Mouse (Mus musculus): ENCODE measurements around the gene Zbtb3. TPM values are rescaled to one million over a fixed set of nuclear protein-coding genes. Genes with fewer than 3 reads are reported as not detected.

Gene Zbtb3
- polyA plus RNA-seq, 1 experiment from 2014 or later, result 4.1 TPM

DNA sequence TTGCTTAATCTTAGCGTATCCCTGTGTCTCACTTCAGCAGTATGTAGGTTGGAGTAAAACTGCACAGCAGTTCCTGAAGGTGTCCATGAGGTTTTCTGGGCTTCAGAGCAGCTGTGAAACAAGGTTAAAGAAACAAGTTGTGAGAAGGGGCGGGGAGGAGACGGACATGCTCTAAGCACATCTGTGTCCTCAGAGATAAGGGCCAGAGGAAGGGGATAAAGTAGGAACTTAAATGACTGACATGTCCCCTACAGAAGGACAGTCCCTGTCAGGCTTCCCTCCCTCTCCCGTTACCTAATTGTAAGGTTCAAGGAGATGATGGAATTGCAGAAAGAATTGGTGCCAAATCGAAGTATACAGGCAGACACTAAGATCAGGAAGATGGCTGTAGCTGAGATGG is 29.4 kb upstream of the Zbtb3 start:
- 75% methylated on average over 5 of the region's 5 CpGs for WGBS
- Histone ChIP-seq H3K9ac (ENCODE audit: low read depth, low read length) (peak overlapping the region; percentile 97), H3K27ac (ENCODE audit: low read length) (0 out of 2 replicates have a peak overlapping the region, but pooled peaks have one; percentile 50), H3K4me1 (ENCODE audit: control insufficient read depth, insufficient read depth, low read length) (peaks cover 21% of the 10 kb centered on the region), H3K4me3 (ENCODE audit: low read length) (peak overlapping the region; percentile 89), H3K4me2 (ENCODE audit: low read depth, low read length) (peak overlapping the region; percentile 95), H3K36me3 (ENCODE audit: control insufficient read depth, insufficient read depth, low read length) (0 out of 2 replicates have a peak, but pooled peaks cover 5% of the 10 kb centered on the region), H3K27me3 (replicated peaks; ENCODE audit: control insufficient read depth, insufficient read depth, low read length) (no peaks in the 10 kb centered on the region), H3K9me3 (ENCODE audit: control insufficient read depth, low read length) (no peaks in the 10 kb centered on the region)
- no peak for ATAC-seq

DNA sequence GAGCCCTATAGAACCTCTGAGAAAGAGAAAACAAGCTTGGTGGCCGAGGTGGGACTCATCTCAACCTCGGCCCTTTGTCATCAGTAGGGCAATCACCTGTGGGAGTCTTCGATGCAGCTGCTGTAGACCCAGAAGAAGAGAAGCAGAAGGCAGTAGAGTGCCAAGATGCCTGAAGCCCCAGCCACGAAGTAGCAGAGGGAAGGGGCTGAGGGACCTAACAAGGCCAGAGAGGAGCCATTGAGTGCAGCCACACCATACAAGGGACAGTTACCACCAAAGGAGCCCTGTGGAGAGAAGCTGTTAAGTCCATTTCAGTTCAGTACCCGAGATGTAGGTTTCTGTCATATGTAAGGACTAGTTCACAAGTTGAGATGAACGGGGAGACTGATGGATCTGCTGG is 28.9 kb upstream of the Zbtb3 start:
- peak overlapping the region; percentile 97 for H3K9ac ChIP-seq (ENCODE audit: low read depth, low read length)
- peak overlapping the region; percentile 89 for H3K4me3 ChIP-seq (ENCODE audit: low read length)
- H3K36me3 ChIP-seq (ENCODE audit: control insufficient read depth, insufficient read depth, low read length), result 0 out of 2 replicates have a peak, but pooled peaks cover 5% of the 10 kb centered on the region
- H3K4me2 ChIP-seq (ENCODE audit: low read depth, low read length), result peak overlapping the region; percentile 95
- peaks cover 21% of the 10 kb centered on the region for H3K4me1 ChIP-seq (ENCODE audit: control insufficient read depth, insufficient read depth, low read length)
- H3K9me3 ChIP-seq (ENCODE audit: control insufficient read depth, low read length), result no peaks in the 10 kb centered on the region
- peak overlapping the region; percentile 52; the same call in 1 of the 2 replicates for H3K27ac ChIP-seq (ENCODE audit: low read length)
- H3K27me3 ChIP-seq (replicated peaks; ENCODE audit: control insufficient read depth, insufficient read depth, low read length), result no peaks in the 10 kb centered on the region
- ATAC-seq, result no peak
- WGBS, result 43% methylated on average over 6 of the region's 6 CpGs

DNA sequence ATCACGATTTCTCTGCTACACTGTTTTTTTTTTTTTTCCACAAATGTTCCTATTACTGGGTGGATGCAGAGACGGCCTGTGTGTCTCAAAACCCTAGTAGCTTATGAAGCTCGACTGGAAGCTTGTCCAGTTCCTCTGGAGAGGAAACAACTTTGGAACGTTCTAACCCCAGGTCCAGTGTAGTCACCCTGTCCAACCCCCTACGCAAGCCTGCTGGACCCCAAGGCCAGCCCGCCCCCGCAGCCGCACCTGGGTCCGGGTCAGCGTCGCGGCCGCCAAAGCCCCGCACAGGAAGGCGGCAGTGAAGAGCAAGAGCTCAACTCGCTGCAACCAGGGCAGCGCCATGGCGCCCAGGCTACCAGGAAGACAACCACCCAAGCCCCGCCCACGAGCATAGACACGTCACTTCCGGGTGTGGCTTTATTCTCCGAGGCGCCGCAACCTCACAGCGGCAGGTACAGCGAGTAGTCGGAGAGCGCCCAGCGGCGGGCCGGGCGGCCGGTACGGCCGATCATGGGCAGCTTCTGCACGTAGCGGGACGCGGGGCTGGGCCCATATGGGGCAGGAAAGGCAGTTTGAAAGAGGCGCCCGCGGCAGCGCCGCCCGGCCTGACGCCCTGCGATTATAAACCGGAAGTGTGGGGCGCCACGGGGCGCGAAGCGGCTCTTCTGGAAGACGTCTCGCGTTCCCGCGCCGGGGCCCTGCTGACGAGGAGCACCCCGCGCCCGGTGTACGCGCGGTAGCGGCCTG is 28.1 kb upstream of the Zbtb3 start, which contains the start of gene Tmem179b:
TSS of gene Tmem179b (minus strand) at position 382 of the 750 bp plus-strand sequence.
- ATAC-seq, result peak; percentile 93
- peak within 1 kb of the TSS; percentile 95 for H3K4me2 ChIP-seq (ENCODE audit: low read depth, low read length)
- H3K4me3 ChIP-seq (ENCODE audit: low read length), result peak within 1 kb of the TSS; percentile 89
- peak within 1 kb of the TSS; percentile 97 for H3K9ac ChIP-seq (ENCODE audit: low read depth, low read length)
- H3K36me3 ChIP-seq (ENCODE audit: control insufficient read depth, insufficient read depth, low read length), result 0 out of 2 replicates have a peak, but pooled peaks cover 5% of the 10 kb centered on the region
- peak within 1 kb of the TSS; percentile 100 for H3K27ac ChIP-seq (ENCODE audit: low read length)
- H3K27me3 ChIP-seq (replicated peaks; ENCODE audit: control insufficient read depth, insufficient read depth, low read length), result no peaks in the 10 kb centered on the region
- peaks cover 21% of the 10 kb centered on the region for H3K4me1 ChIP-seq (ENCODE audit: control insufficient read depth, insufficient read depth, low read length)
- H3K9me3 ChIP-seq (ENCODE audit: control insufficient read depth, low read length), result no peaks in the 10 kb centered on the region
- WGBS, result under 1% methylated on average over 68 of the region's 68 CpGs

DNA sequence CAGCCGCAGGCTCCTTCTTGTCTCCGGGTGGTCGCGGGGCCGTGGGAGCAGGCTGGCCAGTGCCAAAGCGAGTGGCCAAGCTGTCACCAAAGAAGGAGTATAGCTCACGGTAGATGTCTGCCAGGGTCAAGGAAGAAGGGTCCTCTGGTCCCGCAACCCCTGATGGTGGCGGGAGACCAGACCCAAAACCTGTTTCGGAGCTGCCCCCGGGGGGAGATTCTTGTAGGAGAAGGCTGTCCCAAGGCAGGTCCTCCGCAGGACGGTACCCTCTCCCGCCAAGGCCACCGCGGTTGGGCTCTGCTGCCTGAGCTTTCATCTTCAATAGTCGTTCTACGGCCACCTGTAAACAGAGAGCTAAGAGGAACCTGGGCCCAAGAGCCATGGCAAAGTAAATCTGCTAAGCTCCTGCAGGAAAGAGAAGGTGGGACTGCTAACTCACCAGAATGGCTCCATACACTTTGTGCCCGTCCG is 27.4 kb upstream of the Zbtb3 start:
- Histone ChIP-seq H3K9me3 (ENCODE audit: control insufficient read depth, low read length) (no peaks in the 10 kb centered on the region), H3K4me3 (ENCODE audit: low read length) (peak overlapping the region; percentile 89), H3K27ac (ENCODE audit: low read length) (peak overlapping the region; percentile 100), H3K4me2 (ENCODE audit: low read depth, low read length) (peak overlapping the region; percentile 95), H3K4me1 (ENCODE audit: control insufficient read depth, insufficient read depth, low read length) (peaks cover 21% of the 10 kb centered on the region), H3K27me3 (replicated peaks; ENCODE audit: control insufficient read depth, insufficient read depth, low read length) (no peaks in the 10 kb centered on the region), H3K36me3 (ENCODE audit: control insufficient read depth, insufficient read depth, low read length) (0 out of 2 replicates have a peak, but pooled peaks cover 3% of the 10 kb centered on the region), H3K9ac (ENCODE audit: low read depth, low read length) (peak overlapping the region; percentile 97)
- ATAC-seq, result peak; percentile 21
- 4% methylated on average over 20 of the region's 20 CpGs for WGBS

DNA sequence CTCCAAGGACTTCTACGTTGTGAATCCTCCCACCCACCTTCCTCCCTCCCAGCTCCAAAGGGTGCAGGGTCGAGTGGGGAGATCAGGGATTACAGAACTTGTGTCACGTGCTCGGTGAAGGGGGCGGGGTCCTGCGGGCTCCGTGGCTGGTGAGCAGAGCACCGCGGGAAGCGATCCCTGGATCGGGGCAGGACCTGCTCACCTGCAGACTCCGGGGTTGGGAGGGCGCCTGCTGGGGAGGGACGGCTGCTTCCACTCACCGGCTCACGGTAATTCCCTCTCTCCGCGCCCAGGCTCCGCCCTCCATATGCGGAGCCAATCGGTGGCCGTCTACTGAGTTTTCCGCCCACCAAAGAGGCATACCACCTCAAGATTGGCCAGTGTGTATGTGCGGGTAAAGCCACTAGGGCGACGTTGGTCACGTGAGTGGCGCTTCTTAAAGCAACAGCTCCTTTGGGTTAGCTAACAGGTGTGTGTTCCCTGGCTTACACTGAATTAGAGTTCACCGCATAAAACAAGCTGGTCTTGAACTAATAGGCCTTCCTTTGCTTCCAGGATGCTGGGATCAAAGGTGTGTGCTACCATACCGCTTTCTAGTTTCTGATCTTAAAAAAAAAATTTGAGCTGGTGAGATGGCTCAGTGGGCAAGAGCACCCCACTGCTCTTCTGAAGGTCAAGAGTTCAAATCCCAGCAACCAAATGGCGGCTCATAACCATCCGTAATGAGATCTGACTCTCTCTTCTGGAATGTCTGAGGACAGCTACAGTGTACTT is 16.2 kb upstream of the Zbtb3 start, which contains the start of gene Taf6l:
TSS of gene Taf6l (minus strand) at position 410 of the 774 bp plus-strand sequence.
- Histone ChIP-seq H3K27me3 (replicated peaks; ENCODE audit: control insufficient read depth, insufficient read depth, low read length) (no peaks in the 10 kb centered on the region), H3K4me3 (ENCODE audit: low read length) (peak within 1 kb of the TSS; percentile 77), H3K4me2 (ENCODE audit: low read depth, low read length) (peak within 1 kb of the TSS; percentile 66), H3K36me3 (ENCODE audit: control insufficient read depth, insufficient read depth, low read length) (peaks cover 11% of the 10 kb centered on the region; the same call in 1 of the 2 replicates), H3K27ac (ENCODE audit: low read length) (peak within 1 kb of the TSS; percentile 87), H3K9me3 (ENCODE audit: control insufficient read depth, low read length) (no peaks in the 10 kb centered on the region), H3K4me1 (ENCODE audit: control insufficient read depth, insufficient read depth, low read length) (peaks cover 3% of the 10 kb centered on the region; the same call in 1 of the 2 replicates), H3K9ac (ENCODE audit: low read depth, low read length) (peak within 1 kb of the TSS; percentile 80)
- WGBS, result under 1% methylated on average over 32 of the region's 32 CpGs
- peak; percentile 99 for ATAC-seq

DNA sequence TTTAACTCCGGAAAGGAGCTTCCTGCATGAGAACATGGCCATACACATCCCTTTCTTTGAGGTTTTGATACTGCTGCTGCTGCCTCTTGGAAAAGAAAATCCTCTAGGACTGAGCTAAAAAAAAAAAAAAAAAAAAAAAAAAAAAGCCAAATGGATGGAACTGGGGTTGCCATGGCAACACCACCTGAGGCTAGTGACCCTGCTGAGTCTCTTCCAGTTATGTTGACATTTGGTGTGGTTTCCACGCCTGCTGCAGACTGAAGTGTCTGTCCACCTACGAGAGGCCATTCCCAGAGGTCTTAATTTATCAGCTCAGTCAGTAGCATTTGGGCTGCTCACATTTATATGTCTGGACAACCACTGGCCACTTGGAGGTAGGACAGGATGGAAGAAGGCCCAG is 13.8 kb upstream of the Zbtb3 start:
- Histone ChIP-seq H3K4me2 (ENCODE audit: low read depth, low read length) (no peak overlapping the region), H3K27me3 (replicated peaks; ENCODE audit: control insufficient read depth, insufficient read depth, low read length) (no peaks in the 10 kb centered on the region), H3K36me3 (ENCODE audit: control insufficient read depth, insufficient read depth, low read length) (peaks cover 9% of the 10 kb centered on the region), H3K9me3 (ENCODE audit: control insufficient read depth, low read length) (no peaks in the 10 kb centered on the region), H3K27ac (ENCODE audit: low read length) (no peak overlapping the region), H3K4me3 (ENCODE audit: low read length) (no peak overlapping the region), H3K4me1 (ENCODE audit: control insufficient read depth, insufficient read depth, low read length) (peaks cover 3% of the 10 kb centered on the region; the same call in 1 of the 2 replicates), H3K9ac (ENCODE audit: low read depth, low read length) (no peak overlapping the region)
- ATAC-seq, result no peak
- 23% methylated on average over 3 of the region's 3 CpGs for WGBS

DNA sequence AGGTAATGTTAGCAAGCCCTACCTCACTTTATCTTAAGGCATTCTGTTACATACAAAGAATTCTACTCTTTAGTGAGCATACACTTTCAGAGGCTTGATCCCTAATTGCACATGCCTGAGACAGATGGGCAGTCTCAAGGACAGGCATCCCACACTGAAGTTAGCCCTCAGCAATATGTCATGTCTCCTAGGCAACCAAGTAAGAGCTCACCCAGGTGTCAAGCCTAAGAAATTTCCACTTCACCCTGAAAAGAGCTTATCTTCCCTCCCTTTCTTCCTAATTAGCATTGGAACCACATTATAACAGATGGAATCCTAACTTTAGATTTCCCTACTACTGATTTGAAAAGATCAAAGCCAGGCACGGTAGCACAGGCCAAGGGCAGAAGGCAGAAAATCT is 13.2 kb upstream of the Zbtb3 start:
- 69% methylated on average over 1 of the region's 1 CpGs for WGBS
- no peak for ATAC-seq

DNA sequence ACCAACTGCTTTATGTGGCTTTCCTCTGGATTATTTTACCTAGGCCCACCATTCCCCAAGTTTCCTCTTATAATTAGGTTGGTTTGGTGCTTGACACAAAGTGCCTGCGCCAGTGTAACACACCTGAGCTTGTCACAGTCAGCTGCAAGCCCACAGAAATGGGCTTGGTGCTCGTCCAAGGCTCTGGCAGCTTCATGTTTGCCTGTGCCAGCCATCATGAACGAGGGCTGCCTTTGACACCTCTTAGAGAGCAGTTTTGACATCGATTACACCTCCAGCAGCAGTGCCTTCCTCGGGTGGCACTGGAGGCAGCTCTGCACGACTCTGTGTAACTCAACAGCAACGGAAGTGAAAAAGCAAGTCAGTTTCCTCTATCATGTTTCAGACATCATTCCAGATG is 12.2 kb upstream of the Zbtb3 start:
- Histone ChIP-seq H3K9me3 (ENCODE audit: control insufficient read depth, low read length) (no peaks in the 10 kb centered on the region), H3K4me1 (ENCODE audit: control insufficient read depth, insufficient read depth, low read length) (peaks cover 3% of the 10 kb centered on the region; the same call in 1 of the 2 replicates), H3K9ac (ENCODE audit: low read depth, low read length) (no peak overlapping the region), H3K4me3 (ENCODE audit: low read length) (no peak overlapping the region), H3K36me3 (ENCODE audit: control insufficient read depth, insufficient read depth, low read length) (peaks cover 15% of the 10 kb centered on the region), H3K4me2 (ENCODE audit: low read depth, low read length) (no peak overlapping the region), H3K27ac (ENCODE audit: low read length) (no peak overlapping the region), H3K27me3 (replicated peaks; ENCODE audit: control insufficient read depth, insufficient read depth, low read length) (no peaks in the 10 kb centered on the region)
- WGBS, result 82% methylated on average over 7 of the region's 7 CpGs
- no peak for ATAC-seq

More for the DNA sequence above, 13.2 kb upstream of the Zbtb3 start:
- H3K27me3 ChIP-seq (replicated peaks; ENCODE audit: control insufficient read depth, insufficient read depth, low read length), result no peaks in the 10 kb centered on the region
- no peak overlapping the region for H3K27ac ChIP-seq (ENCODE audit: low read length)
- no peak overlapping the region for H3K4me2 ChIP-seq (ENCODE audit: low read depth, low read length)
- peaks cover 15% of the 10 kb centered on the region for H3K36me3 ChIP-seq (ENCODE audit: control insufficient read depth, insufficient read depth, low read length)
- H3K9ac ChIP-seq (ENCODE audit: low read depth, low read length), result no peak overlapping the region
- H3K4me1 ChIP-seq (ENCODE audit: control insufficient read depth, insufficient read depth, low read length), result peaks cover 3% of the 10 kb centered on the region; the same call in 1 of the 2 replicates
- no peaks in the 10 kb centered on the region for H3K9me3 ChIP-seq (ENCODE audit: control insufficient read depth, low read length)
- no peak overlapping the region for H3K4me3 ChIP-seq (ENCODE audit: low read length)

Data from intestine, embryonic 16.5 days (tissue).